Mouse (Mus musculus) neural tube, embryonic 11.5 days (tissue): ENCODE data around the gene Ngrn. TPM values are rescaled to one million over a fixed set of nuclear protein-coding genes. Genes with fewer than 3 reads are reported as not detected.
A peak's percentile ranks its signal among the peaks of the same experiment; 100 is the strongest.

ENCODE experiments used
- ATAC-seq: fragments of 200-750 bp; cut with Nextera tagmentation; 2 replicates; pipeline ENCODE4 v1.8.0; 2017; ENCODE audit warnings: moderate number of reproducible peaks, mild to moderate bottlenecking, moderate TSS enrichment, moderate library complexity; ENCODE audit not compliant: insufficient read depth, low FRiP score, low TSS enrichment
- DNase-seq: peaks from one replicate; pipeline ENCODE4 v3.0.0-alpha.2; 2015; ENCODE audit warnings: low spot score
- H3K27ac ChIP-seq: fragments of 300-500 bp; sonication (generic); 2 replicates; pipeline ENCODE4 v1.5.1; 2014; ENCODE audit warnings: low read depth, mild to moderate bottlenecking, low read length
- H3K27me3 ChIP-seq: fragments of 300-500 bp; sonication (generic); 2 replicates; pipeline ENCODE4 v1.6.1; 2014; ENCODE audit warnings: mild to moderate bottlenecking, low read length, mixed read lengths; ENCODE audit not compliant: control insufficient read depth, insufficient read depth
- H3K36me3 ChIP-seq: fragments of 300-500 bp; sonication (generic); 2 replicates; pipeline ENCODE4 v1.6.1; 2014; ENCODE audit warnings: mild to moderate bottlenecking, low read length, moderate library complexity, mixed read lengths; ENCODE audit not compliant: control insufficient read depth, insufficient read depth
- H3K4me1 ChIP-seq: fragments of 300-500 bp; sonication (generic); 2 replicates; pipeline ENCODE4 v1.6.1; 2014; ENCODE audit warnings: low read length, mixed read lengths; ENCODE audit not compliant: control insufficient read depth, insufficient read depth
- H3K4me2 ChIP-seq: fragments of 300-500 bp; sonication (generic); 2 replicates; pipeline ENCODE4 v1.6.1; 2014; ENCODE audit warnings: low read depth, mild to moderate bottlenecking, moderate library complexity
- H3K4me3 ChIP-seq: fragments of 300-500 bp; sonication (generic); 2 replicates; pipeline ENCODE4 v1.5.1; 2014; ENCODE audit warnings: low read depth, low read length
- H3K9ac ChIP-seq: fragments of 300-500 bp; sonication (generic); 2 replicates; pipeline ENCODE4 v1.6.1; 2014; ENCODE audit warnings: mild to moderate bottlenecking, low read length
- H3K9me3 ChIP-seq: fragments of 300-500 bp; sonication (generic); 2 replicates; pipeline ENCODE4 v1.6.1; 2016; ENCODE audit warnings: low read length; ENCODE audit not compliant: control insufficient read depth
- WGBS: fragments of 180-500 bp; shearing (Covaris S2); extraction: QIAGEN DNeasy Blood & Tissue Kit; methylation state at CpG from one replicate; pipeline ENCODE4 v1.1.7; 2014; 5-methylcytosine and 5-hydroxymethylcytosine counted together
- polyA plus RNA-seq: library from polyadenylated mRNA; unstranded; fragments of >200 nt; fragmentation: Nextera tagmentation; extraction: Ambion mirVana; gene quantifications from 2 replicates; pipeline ENCODE4 v1.2.1, GENCODE M21; 2014

The Ngrn gene
- polyA plus RNA-seq, 1 experiment from 2014 or later, result 42.9 TPM

DNA sequence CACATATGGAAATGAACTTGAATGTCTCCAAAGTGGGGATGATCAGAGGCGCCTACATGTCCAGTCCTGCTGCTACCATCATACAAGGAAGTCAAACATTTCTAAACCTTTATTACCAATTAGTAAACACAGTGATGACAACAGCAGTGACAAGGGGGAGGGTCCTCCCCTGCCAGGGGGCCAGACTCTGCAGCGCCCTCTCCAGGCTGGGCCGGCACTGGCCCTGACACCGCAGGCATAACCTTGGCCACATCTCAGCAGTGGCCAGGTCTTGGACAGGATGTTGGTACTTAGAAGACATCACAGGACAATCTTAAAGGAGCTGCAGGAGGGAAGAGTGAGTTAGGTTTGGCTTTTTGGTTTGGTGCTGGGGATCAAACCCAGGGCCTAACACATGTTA lies 34.0 kb upstream of the Ngrn start:
- no peaks in the 10 kb centered on the region for H3K27me3 ChIP-seq

DNA sequence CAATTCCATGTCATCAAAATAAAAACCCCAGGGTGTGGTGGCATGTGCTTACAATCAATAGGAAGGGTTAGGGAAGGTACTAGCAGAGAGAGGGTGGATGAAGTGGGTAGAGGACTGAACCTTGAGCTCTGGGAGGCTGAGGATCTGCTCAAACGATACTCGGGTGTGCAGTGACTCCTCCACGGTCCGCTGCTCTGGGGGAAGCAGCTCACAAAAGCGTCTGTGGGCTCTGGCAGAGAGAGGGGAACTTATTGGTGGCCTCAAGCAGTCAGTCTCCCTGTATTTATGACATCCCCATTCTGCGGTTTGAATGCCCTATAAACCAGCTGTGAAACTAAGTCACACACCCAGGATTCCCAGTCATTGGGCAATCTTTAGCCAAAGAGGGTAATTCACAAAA lies 30.8 kb upstream of the Ngrn start:
- Histone ChIP-seq H3K4me3 (no peak overlapping the region), H3K9me3 (no peaks in the 10 kb centered on the region), H3K27ac (no peak overlapping the region), H3K4me1 (peaks cover 10% of the 10 kb centered on the region; the same call in 1 of the 2 replicates), H3K4me2 (no peak overlapping the region), H3K9ac (no peak overlapping the region), H3K27me3 (no peaks in the 10 kb centered on the region), H3K36me3 (peaks cover 6% of the 10 kb centered on the region)
- ATAC-seq, result no peak
- 25% methylated on average over 6 of the region's 6 CpGs for WGBS
- DNase-seq, result no peak

More for the DNA sequence above, 34.0 kb upstream of the Ngrn start:
- Histone ChIP-seq H3K9ac (no peak overlapping the region), H3K36me3 (peaks cover 8% of the 10 kb centered on the region), H3K9me3 (no peaks in the 10 kb centered on the region), H3K4me1 (peaks cover 8% of the 10 kb centered on the region; the same call in 1 of the 2 replicates), H3K4me2 (no peak overlapping the region), H3K4me3 (no peak overlapping the region), H3K27ac (no peak overlapping the region)
- ATAC-seq (no peak), DNase-seq (no peak)
- WGBS, result 98% methylated on average over 4 of the region's 4 CpGs

DNA sequence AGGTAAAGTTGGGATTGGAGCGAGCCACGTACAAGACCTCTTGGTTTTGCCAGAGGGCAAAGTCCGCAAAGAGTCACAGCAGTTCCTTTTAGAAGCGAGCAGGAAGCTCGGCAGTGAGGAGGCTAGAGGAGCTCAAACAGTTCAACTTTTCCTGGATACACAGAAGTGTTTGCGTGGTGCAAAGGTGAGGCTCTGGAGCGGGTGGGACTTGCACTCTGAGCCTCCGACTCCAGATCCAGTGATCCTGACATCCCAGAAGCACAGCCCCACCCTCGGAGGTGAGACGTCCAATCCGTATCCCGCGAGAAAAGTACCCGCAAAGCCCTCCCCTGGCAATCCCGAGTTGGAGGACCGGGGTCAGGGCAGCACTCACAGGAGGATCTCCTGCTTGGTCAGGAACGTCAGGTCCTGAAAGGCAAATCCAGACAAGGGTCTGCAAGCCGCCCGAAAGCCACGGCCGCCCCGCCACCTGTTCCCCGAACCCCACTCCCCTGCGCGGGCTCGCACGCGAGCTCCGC lies 29.0 kb upstream of the Ngrn start:
- WGBS, result under 1% methylated on average over 28 of the region's 29 CpGs
- ATAC-seq, result no peak; the same call in 1 of the 2 replicates
- H3K27ac ChIP-seq, result no peak overlapping the region
- H3K9ac ChIP-seq, result peak overlapping the region; percentile 57
- peak overlapping the region; percentile 60 for H3K4me2 ChIP-seq
- H3K36me3 ChIP-seq, result no peaks in the 10 kb centered on the region
- H3K4me1 ChIP-seq, result peaks cover 10% of the 10 kb centered on the region; the same call in 1 of the 2 replicates
- H3K9me3 ChIP-seq, result no peaks in the 10 kb centered on the region
- peak overlapping the region; percentile 59 for H3K4me3 ChIP-seq
- no peaks in the 10 kb centered on the region for H3K27me3 ChIP-seq
- no peak for DNase-seq

- under 1% methylated on average over 55 of the region's 56 CpGs for WGBS
- peak within 1 kb of the TSS; percentile 63 for H3K9ac ChIP-seq
- no peaks in the 10 kb centered on the region for H3K36me3 ChIP-seq
- no peaks in the 10 kb centered on the region for H3K9me3 ChIP-seq
- peak within 1 kb of the TSS; percentile 60 for H3K4me2 ChIP-seq
- peak within 1 kb of the TSS; percentile 59 for H3K4me3 ChIP-seq
- ATAC-seq (peak; percentile 93), DNase-seq (peak; percentile 99)
- H3K4me1 ChIP-seq, result peaks cover 10% of the 10 kb centered on the region; the same call in 1 of the 2 replicates
- 0 out of 2 replicates have a peak within 1 kb of the TSS, but pooled peaks have one; percentile 23 for H3K27ac ChIP-seq
- H3K27me3 ChIP-seq, result no peaks in the 10 kb centered on the region
Measured at GRCm38 (mm10) chr7:80232489-80233029, 28.5 kb upstream of the Ngrn start, which contains the start of the genes Cib1 and Gdpgp1. Gene Cib1, minus strand, starts transcription at chr7:80232813. Gene Gdpgp1, plus strand, starts transcription at chr7:80232865.

- WGBS, result 83% methylated on average over 9 of the region's 9 CpGs
- peaks cover 10% of the 10 kb centered on the region; the same call in 1 of the 2 replicates for H3K4me1 ChIP-seq
- H3K9me3 ChIP-seq, result no peaks in the 10 kb centered on the region
- no peak overlapping the region for H3K9ac ChIP-seq
- DNase-seq, result no peak
- no peak overlapping the region for H3K27ac ChIP-seq
- peak overlapping the region; percentile 25; the same call in 1 of the 2 replicates for H3K4me2 ChIP-seq
- H3K4me3 ChIP-seq, result no peak overlapping the region
- no peaks in the 10 kb centered on the region for H3K27me3 ChIP-seq
- H3K36me3 ChIP-seq, result no peaks in the 10 kb centered on the region; the same call in 1 of the 2 replicates
- no peak for ATAC-seq
Measured at GRCm38 (mm10) chr7:80233799-80234198, 27.2 kb upstream of the Ngrn start.

DNA sequence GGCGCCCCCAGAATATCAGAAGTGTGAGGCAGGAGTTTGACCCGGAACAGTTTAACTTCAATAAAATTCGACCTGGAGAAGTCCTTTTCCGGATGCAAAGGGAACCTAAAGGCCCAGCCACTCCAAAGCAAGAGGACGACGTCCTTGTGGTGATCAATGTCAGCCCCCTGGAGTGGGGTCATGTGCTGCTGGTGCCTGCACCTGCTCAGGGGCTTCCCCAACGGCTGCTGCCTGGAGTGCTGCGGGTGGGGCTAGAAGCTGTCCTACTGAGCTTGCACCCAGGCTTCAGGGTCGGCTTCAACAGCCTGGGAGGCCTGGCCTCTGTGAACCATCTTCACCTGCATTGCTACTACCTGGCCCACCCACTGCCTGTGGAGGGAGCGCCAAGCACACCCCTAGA lies 22.5 kb upstream of the Ngrn start:
- ATAC-seq (no peak), DNase-seq (no peak)
- no peak overlapping the region for H3K4me2 ChIP-seq
- H3K27ac ChIP-seq, result no peak overlapping the region
- WGBS, result 90% methylated on average over 10 of the region's 10 CpGs
- no peak overlapping the region for H3K9ac ChIP-seq
- no peaks in the 10 kb centered on the region; the same call in none of the 2 replicates for H3K36me3 ChIP-seq
- H3K4me1 ChIP-seq, result no peaks in the 10 kb centered on the region
- H3K9me3 ChIP-seq, result no peaks in the 10 kb centered on the region
- no peaks in the 10 kb centered on the region for H3K27me3 ChIP-seq
- H3K4me3 ChIP-seq, result no peak overlapping the region

- 86% methylated on average over 4 of the region's 4 CpGs for WGBS
- H3K36me3 ChIP-seq, result no peaks in the 10 kb centered on the region; the same call in none of the 2 replicates
- ATAC-seq, result no peak
Measured at GRCm38 (mm10) chr7:80241661-80242060, 19.4 kb upstream of the Ngrn start.

GRCm38 (mm10) chr7:80244851-80245250 lies 16.2 kb upstream of the Ngrn start:
- H3K27ac ChIP-seq, result no peak overlapping the region
- no peak overlapping the region for H3K4me2 ChIP-seq
- H3K4me1 ChIP-seq, result no peaks in the 10 kb centered on the region
- H3K9me3 ChIP-seq, result no peaks in the 10 kb centered on the region; the same call in 1 of the 2 replicates
- no peak overlapping the region for H3K4me3 ChIP-seq
- DNase-seq, result no peak
- WGBS, result 97% methylated on average over 4 of the region's 4 CpGs
- no peaks in the 10 kb centered on the region for H3K36me3 ChIP-seq
- H3K27me3 ChIP-seq, result no peaks in the 10 kb centered on the region
- H3K9ac ChIP-seq, result no peak overlapping the region
- no peak for ATAC-seq

More at GRCm38 (mm10) chr7:80241661-80242060, 19.4 kb upstream of the Ngrn start:
- no peak overlapping the region for H3K4me3 ChIP-seq
- H3K9ac ChIP-seq, result no peak overlapping the region
- DNase-seq, result no peak
- H3K9me3 ChIP-seq, result no peaks in the 10 kb centered on the region; the same call in 1 of the 2 replicates
- no peak overlapping the region for H3K4me2 ChIP-seq
- no peaks in the 10 kb centered on the region for H3K4me1 ChIP-seq
- no peaks in the 10 kb centered on the region for H3K27me3 ChIP-seq
- no peak overlapping the region for H3K27ac ChIP-seq
